Mouse (Mus musculus) CH12.LX (cell line): Measurements from ENCODE around the gene Tmem151b. TPM values are rescaled to one million over a fixed set of nuclear protein-coding genes. Genes with fewer than 3 reads are reported as not detected.

Experiments used
- DNase-seq: peaks from one replicate; pipeline ENCODE4 v3.0.0-alpha.2; 2013; ENCODE audit errors: extremely low read depth
- H3K27ac ChIP-seq: 2 replicates; pipeline ENCODE4 v1.5.1; 2012; ENCODE audit warnings: low read depth, mild to moderate bottlenecking, control low read depth, moderate library complexity; ENCODE audit not compliant: insufficient read depth
- H3K27me3 ChIP-seq: replicated peaks from 2 replicates; pipeline ENCODE3; 2012; ENCODE audit warnings: inconsistent platforms
- H3K36me3 ChIP-seq, 2 experiments: replicated peaks in 1 of 2; 2 replicates each; pipeline versions ENCODE3 to v1.6.1; 2012; ENCODE audit warnings: inconsistent platforms in 1 of 2, low read length in 1 of 2, mild to moderate bottlenecking in 1 of 2, mixed read lengths in 1 of 2, moderate library complexity in 1 of 2; ENCODE audit not compliant: control insufficient read depth in 1 of 2, insufficient read depth in 1 of 2
- H3K4me1 ChIP-seq, 2 experiments: 2 replicates each; pipeline ENCODE4 v1.6.1; 2012; ENCODE audit warnings: inconsistent platforms in 1 of 2, moderate library complexity in 1 of 2; ENCODE audit not compliant: insufficient read depth in 2 of 2, control insufficient read depth in 1 of 2
- H3K4me2 ChIP-seq: 2 replicates; pipeline ENCODE4 v1.6.1; 2012; ENCODE audit warnings: low read depth, mild to moderate bottlenecking, control low read depth; ENCODE audit not compliant: poor library complexity, insufficient read depth, severe bottlenecking
- H3K4me3 ChIP-seq, 3 experiments: fragments of 150-350 bp in 1 of 3; sonication (generic) in 1 of 3; replicated peaks in 1 of 3; 2 replicates each; pipeline versions ENCODE3 to v1.5.1; 2011 to 2012; ENCODE audit warnings: low read depth in 2 of 3, low read length in 2 of 3, mild to moderate bottlenecking in 2 of 3, moderate library complexity in 2 of 3, control low read depth in 1 of 3, improper control_type of control experiment in 1 of 3, inconsistent platforms in 1 of 3, mixed read lengths in 1 of 3; ENCODE audit not compliant: poor library complexity in 1 of 3
- H3K79me2 ChIP-seq: replicated peaks from 2 replicates; pipeline ENCODE4 v1.6.1; 2012; ENCODE audit warnings: mild to moderate bottlenecking, moderate library complexity; ENCODE audit not compliant: control insufficient read depth, poor library complexity, insufficient read depth, severe bottlenecking; ENCODE audit errors: extremely low read depth
- H3K9ac ChIP-seq: 2 replicates; pipeline ENCODE4 v1.6.1; 2012; ENCODE audit warnings: low read depth, mild to moderate bottlenecking, control low read depth, moderate library complexity; ENCODE audit not compliant: insufficient read depth
- H3K9me3 ChIP-seq: replicated peaks from 2 replicates; pipeline ENCODE3; 2012; ENCODE audit warnings: low read length, inconsistent platforms, mixed read lengths
- BHLHE40 ChIP-seq: IDR thresholded peaks from 2 replicates; pipeline ENCODE4 v1.6.1; 2011; ENCODE audit warnings: mild to moderate bottlenecking, low read depth, low read length, improper control_type of control experiment
- CHD1 ChIP-seq: IDR thresholded peaks from 2 replicates; pipeline ENCODE4 v1.6.1; 2012; ENCODE audit warnings: low read depth, low read length, improper control_type of control experiment, inconsistent platforms
- CHD2 ChIP-seq: IDR thresholded peaks from 2 replicates; pipeline ENCODE4 v1.6.1; 2011; ENCODE audit warnings: low read length, improper control_type of control experiment
- CTCF ChIP-seq, 2 experiments: IDR thresholded peaks in 1 of 2; conservative IDR thresholded peaks in 1 of 2; 2 replicates each; pipeline ENCODE4 v1.5.1; 2011 to 2012; ENCODE audit warnings: low read depth in 2 of 2, low read length in 2 of 2, improper control_type of control experiment in 1 of 2, inconsistent platforms in 1 of 2, mild to moderate bottlenecking in 1 of 2, moderate library complexity in 1 of 2
- ELF1 ChIP-seq: IDR thresholded peaks from 2 replicates; pipeline ENCODE4 v1.6.1; 2014; ENCODE audit warnings: low read depth, mild to moderate bottlenecking, inconsistent platforms, low read length, improper control_type of control experiment
- ETS1 ChIP-seq: conservative IDR thresholded peaks from 2 replicates; pipeline ENCODE4 v1.6.1; 2012; ENCODE audit warnings: low read depth, mild to moderate bottlenecking, inconsistent platforms, low read length, improper control_type of control experiment, moderate library complexity
- GABPA ChIP-seq: IDR thresholded peaks from 2 replicates; pipeline ENCODE4 v1.6.1; 2012; ENCODE audit warnings: low read depth, low read length, improper control_type of control experiment, inconsistent platforms; ENCODE audit not compliant: insufficient replicate concordance
- HCFC1 ChIP-seq: IDR thresholded peaks from 2 replicates; pipeline ENCODE4 v1.6.1; 2012; ENCODE audit warnings: low read depth, mild to moderate bottlenecking, inconsistent platforms, low read length, improper control_type of control experiment
- IRF4 ChIP-seq: IDR thresholded peaks from 2 replicates; pipeline ENCODE4 v1.6.1; 2014; ENCODE audit warnings: low read depth, mild to moderate bottlenecking, inconsistent platforms, low read length, improper control_type of control experiment
- JUN ChIP-seq: IDR thresholded peaks from 2 replicates; pipeline ENCODE4 v1.6.1; 2011; ENCODE audit warnings: low read depth, mild to moderate bottlenecking, low read length, improper control_type of control experiment, moderate library complexity; ENCODE audit not compliant: insufficient read depth
- KAT2A ChIP-seq: IDR thresholded peaks from 2 replicates; pipeline ENCODE4 v1.6.1; 2012; ENCODE audit warnings: low read length, improper control_type of control experiment, inconsistent platforms; ENCODE audit not compliant: insufficient replicate concordance
- MAFK ChIP-seq: IDR thresholded peaks from 2 replicates; pipeline ENCODE4 v1.6.1; 2011; ENCODE audit warnings: low read length, improper control_type of control experiment; ENCODE audit not compliant: insufficient replicate concordance
- MAX ChIP-seq: IDR thresholded peaks from 2 replicates; pipeline ENCODE4 v1.6.1; 2011; ENCODE audit warnings: low read length, improper control_type of control experiment
- MAZ ChIP-seq: IDR thresholded peaks from 2 replicates; pipeline ENCODE4 v1.6.1; 2012; ENCODE audit warnings: low read depth, mild to moderate bottlenecking, inconsistent platforms, low read length, improper control_type of control experiment, moderate library complexity
- MYC ChIP-seq: IDR thresholded peaks from 2 replicates; pipeline ENCODE4 v1.6.1; 2011; ENCODE audit warnings: low read depth, mild to moderate bottlenecking, improper control_type of control experiment, low read length
- NELFE ChIP-seq: IDR thresholded peaks from 2 replicates; pipeline ENCODE4 v1.6.1; 2011; ENCODE audit warnings: low read depth, low read length, improper control_type of control experiment
- PAX5 ChIP-seq: IDR thresholded peaks from 2 replicates; pipeline ENCODE4 v1.6.1; 2012; ENCODE audit warnings: low read length, inconsistent platforms, mixed read lengths
- RAD21 ChIP-seq: IDR thresholded peaks from 2 replicates; pipeline ENCODE4 v1.6.1; 2011; ENCODE audit warnings: low read depth, mild to moderate bottlenecking, low read length, improper control_type of control experiment, moderate library complexity
- SIN3A ChIP-seq: IDR thresholded peaks from 2 replicates; pipeline ENCODE4 v1.6.1; 2012; ENCODE audit warnings: low read length, improper control_type of control experiment, inconsistent platforms
- SMC3 ChIP-seq: IDR thresholded peaks from 2 replicates; pipeline ENCODE4 v1.6.1; 2011; ENCODE audit warnings: low read depth, low read length, improper control_type of control experiment
- TBP ChIP-seq: conservative IDR thresholded peaks from 2 replicates; pipeline ENCODE4 v1.6.1; 2011; ENCODE audit warnings: low read depth, low read length, improper control_type of control experiment
- UBTF ChIP-seq: IDR thresholded peaks from 2 replicates; pipeline ENCODE4 v1.6.1; 2012; ENCODE audit warnings: low read depth, mild to moderate bottlenecking, inconsistent platforms, low read length, improper control_type of control experiment, moderate library complexity
- USF1 ChIP-seq: IDR thresholded peaks from 2 replicates; pipeline ENCODE4 v1.6.1; 2014; ENCODE audit warnings: low read depth, mild to moderate bottlenecking, inconsistent platforms, low read length, improper control_type of control experiment
- USF2 ChIP-seq: conservative IDR thresholded peaks from 2 replicates; pipeline ENCODE4 v1.6.1; 2011; ENCODE audit warnings: low read depth, low read length, improper control_type of control experiment
- ZC3H11A ChIP-seq: IDR thresholded peaks from 2 replicates; pipeline ENCODE4 v1.6.1; 2012; ENCODE audit warnings: low read depth, mild to moderate bottlenecking, inconsistent platforms, low read length, improper control_type of control experiment
- ZKSCAN1 ChIP-seq: IDR thresholded peaks from 2 replicates; pipeline ENCODE4 v1.6.1; 2012; ENCODE audit warnings: low read depth, inconsistent platforms, low read length, improper control_type of control experiment, borderline replicate concordance
- ZNF384 ChIP-seq: IDR thresholded peaks from 2 replicates; pipeline ENCODE4 v1.6.1; 2012; ENCODE audit warnings: low read depth, low read length, improper control_type of control experiment, inconsistent platforms
- dilution Hi-C: fragments of 300-500 bp; cut with MboI; formaldehyde crosslinking; loops from 2 replicates; pipeline ENCODE4 v1.14.3; 2020; ENCODE audit warnings: low sequenced_read_pairs; ENCODE audit not compliant: extremely low pct_unique_long_range_greater_than_20kb, extremely low pct_ligation_motif_present
- in situ Hi-C: fragments of 300-500 bp; cut with MboI; formaldehyde crosslinking; loops from 3 replicates; pipeline ENCODE4 v1.14.3; 2019; ENCODE audit warnings: low sequenced_read_pairs, low pct_ligation_motif_present, low pct_unique_long_range_greater_than_20kb, mixed read lengths
- polyA plus RNA-seq: library from polyadenylated mRNA; unstranded; fragments of >175 nt; gene quantifications from 2 replicates; pipeline ENCODE4 v1.2.1, GENCODE M21; 2012; ENCODE audit warnings: low read depth; ENCODE audit not compliant: insufficient read length
- total RNA-seq, 2 experiments: library from RNA; depleted of rRNA; stranded (reverse); fragments of 300-350 nt in 1 of 2; fragments of >200 nt in 1 of 2; gene quantifications; 2 replicates each; pipeline ENCODE4 v1.2.3; 2012 to 2014

Tmem151b gene
- total and polyA plus RNA-seq, 3 experiments: 0.12 to 0.53 (median 0.42) TPM

DNA sequence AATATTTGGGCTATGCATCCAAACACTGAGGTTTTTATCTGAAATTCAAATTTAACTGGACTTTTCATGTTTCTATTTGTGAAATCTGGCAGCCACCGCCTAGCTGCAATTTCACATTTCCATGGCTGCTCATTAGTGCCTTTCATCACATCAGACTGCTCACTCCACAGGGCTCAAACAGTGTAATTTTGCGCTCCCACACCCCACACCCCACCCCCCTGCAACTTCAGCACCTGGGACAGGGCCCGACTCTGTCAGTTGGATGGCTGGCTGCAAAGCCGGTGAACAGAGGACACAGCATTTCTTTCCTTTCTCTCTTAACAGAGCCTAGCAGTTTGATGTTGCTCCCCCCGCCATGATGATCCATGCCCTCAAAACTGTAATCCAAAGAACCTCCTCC lies 13.2 kb downstream of the Tmem151b start:
- TF ChIP-seq CHD1 (no peak), IRF4 (no peak), CTCF (conservative IDR thresholded peaks at IDR 0.05 in 1 of 2, IDR thresholded peaks at IDR 0.05 in 1 of 2; ENCODE audit: low read depth in 2 of 2, low read length in 2 of 2) (no peak), BHLHE40 (no peak), NELFE (no peak), UBTF (no peak), MAX (no peak), ZC3H11A (no peak), SIN3A (no peak), JUN (no peak), MAZ (no peak), CHD2 (no peak), HCFC1 (no peak), USF2 (no peak), SMC3 (no peak), USF1 (no peak), RAD21 (no peak), KAT2A (no peak), TBP (no peak), MYC (no peak)
- H3K4me3 ChIP-seq: no peak overlapping the region
- in situ Hi-C loops: no loop called here
- DNase-seq: no peak
- H3K27me3 ChIP-seq: peaks cover 88% of the 10 kb centered on the region
- H3K9me3 ChIP-seq: no peaks in the 10 kb centered on the region
- no peak overlapping the region for H3K27ac ChIP-seq
- dilution Hi-C loops: no loop called here
- no peak overlapping the region for H3K9ac ChIP-seq
- peaks cover 0 to 2% of the 10 kb centered on the region in 2 experiments; a peak in 1 of 4 replicates for H3K4me1 ChIP-seq
- H3K4me2 ChIP-seq: no peak overlapping the region
- no peaks in the 10 kb centered on the region for H3K79me2 ChIP-seq
- H3K36me3 ChIP-seq: no peaks in the 10 kb centered on the region

DNA sequence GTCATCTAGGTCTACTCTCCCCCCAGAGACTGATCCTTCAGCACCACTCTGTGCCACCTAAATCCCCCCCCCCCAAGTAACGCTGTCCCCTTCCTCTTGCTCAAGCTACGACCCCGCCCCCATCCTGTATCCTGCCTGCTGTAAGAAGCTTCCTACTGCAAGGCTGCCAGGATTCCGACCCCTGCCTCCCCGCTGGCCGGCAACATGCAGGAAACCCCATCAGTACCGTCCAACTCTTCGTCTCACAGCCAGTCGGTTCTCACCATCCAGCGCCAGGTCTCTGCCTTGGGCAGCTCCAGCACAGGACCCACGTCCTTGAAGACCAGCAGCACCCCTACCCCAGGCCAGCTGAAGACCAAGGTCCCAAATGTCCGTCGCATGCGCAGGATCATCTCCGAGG lies 16.6 kb downstream of the Tmem151b start:
- H3K9ac ChIP-seq: no peak overlapping the region
- TF ChIP-seq ZNF384: no peak
- no peak for TF ChIP-seq ELF1
- TF ChIP-seq IRF4: no peak
- no peak for TF ChIP-seq ZC3H11A
- no peak for TF ChIP-seq RAD21
- no peak for TF ChIP-seq SIN3A
- no peak for TF ChIP-seq PAX5
- no peak for TF ChIP-seq ETS1
- TF ChIP-seq GABPA: no peak
- TF ChIP-seq ZKSCAN1: no peak
- TF ChIP-seq USF1: no peak
- TF ChIP-seq MAFK: no peak
- no peak for TF ChIP-seq HCFC1
- no peak for TF ChIP-seq CTCF (conservative IDR thresholded peaks at IDR 0.05 in 1 of 2, IDR thresholded peaks at IDR 0.05 in 1 of 2; ENCODE audit: low read depth in 2 of 2, low read length in 2 of 2)
- no peak for TF ChIP-seq CHD1
- no peaks in the 10 kb centered on the region for H3K9me3 ChIP-seq
- H3K36me3 ChIP-seq: no peaks in the 10 kb centered on the region
- H3K27ac ChIP-seq: no peak overlapping the region
- DNase-seq: no peak
- H3K4me3 ChIP-seq: no peak overlapping the region
- no peak overlapping the region for H3K4me2 ChIP-seq
- no peaks in the 10 kb centered on the region for H3K79me2 ChIP-seq
- dilution Hi-C loops (no loop called here), in situ Hi-C loops (no loop called here)
- peaks cover 0 to 6% of the 10 kb centered on the region in 2 experiments; a peak in 1 of 4 replicates for H3K4me1 ChIP-seq
- peaks cover 74% of the 10 kb centered on the region for H3K27me3 ChIP-seq
